Mouse (Mus musculus) embryonic facial prominence, embryonic 13.5 days (tissue): ENCODE measurements around the gene 2310022A10Rik. TPM values are rescaled to one million over a fixed set of nuclear protein-coding genes. Genes with fewer than 3 reads are reported as not detected.

Experiments used
- ATAC-seq: fragments of 200-750 bp; cut with Nextera tagmentation; 2 replicates; pipeline ENCODE4 v1.8.0; 2017; ENCODE audit warnings: low read depth; ENCODE audit not compliant: insufficient number of reproducible peaks, insufficient read depth, low FRiP score, low TSS enrichment
- H3K27ac ChIP-seq: fragments of 300-500 bp; sonication (generic); 2 replicates; pipeline ENCODE4 v1.5.1; 2015; ENCODE audit warnings: moderate library complexity, mild to moderate bottlenecking, inconsistent platforms
- H3K27me3 ChIP-seq: fragments of 300-500 bp; sonication (generic); 2 replicates; pipeline ENCODE4 v1.6.1; 2015; ENCODE audit warnings: mild to moderate bottlenecking, inconsistent platforms
- H3K36me3 ChIP-seq: fragments of 300-500 bp; sonication (generic); 2 replicates; pipeline ENCODE4 v1.6.1; 2015; ENCODE audit warnings: mild to moderate bottlenecking, inconsistent platforms
- H3K4me1 ChIP-seq: fragments of 300-500 bp; sonication (generic); 2 replicates; pipeline ENCODE4 v1.6.1; 2015; ENCODE audit warnings: inconsistent platforms
- H3K4me2 ChIP-seq: fragments of 300-500 bp; sonication (generic); 2 replicates; pipeline ENCODE4 v1.6.1; 2015; ENCODE audit warnings: moderate library complexity, mild to moderate bottlenecking, inconsistent platforms
- H3K4me3 ChIP-seq: fragments of 300-500 bp; sonication (generic); 2 replicates; pipeline ENCODE4 v1.5.1; 2015; ENCODE audit warnings: mild to moderate bottlenecking, inconsistent platforms
- H3K9ac ChIP-seq: fragments of 300-500 bp; sonication (generic); 2 replicates; pipeline ENCODE4 v1.6.1; 2015; ENCODE audit warnings: mild to moderate bottlenecking, inconsistent platforms
- H3K9me3 ChIP-seq: fragments of 300-500 bp; sonication (generic); 2 replicates; pipeline ENCODE4 v1.6.1; 2016; ENCODE audit warnings: inconsistent platforms
- WGBS: fragments of 180-500 bp; shearing (Covaris S2); methylation state at CpG from one replicate; pipeline ENCODE4 v1.1.7; 2015; ENCODE audit warnings: mixed read lengths; 5-methylcytosine and 5-hydroxymethylcytosine counted together
- polyA plus RNA-seq: library from polyadenylated mRNA; unstranded; fragments of >200 nt; fragmentation: Nextera tagmentation; extraction: Ambion mirVana; gene quantifications from 2 replicates; pipeline ENCODE4 v1.2.1, GENCODE M21; 2015

Gene 2310022A10Rik
- polyA plus RNA-seq, 1 experiment from 2014 or later: 31.3 TPM

DNA sequence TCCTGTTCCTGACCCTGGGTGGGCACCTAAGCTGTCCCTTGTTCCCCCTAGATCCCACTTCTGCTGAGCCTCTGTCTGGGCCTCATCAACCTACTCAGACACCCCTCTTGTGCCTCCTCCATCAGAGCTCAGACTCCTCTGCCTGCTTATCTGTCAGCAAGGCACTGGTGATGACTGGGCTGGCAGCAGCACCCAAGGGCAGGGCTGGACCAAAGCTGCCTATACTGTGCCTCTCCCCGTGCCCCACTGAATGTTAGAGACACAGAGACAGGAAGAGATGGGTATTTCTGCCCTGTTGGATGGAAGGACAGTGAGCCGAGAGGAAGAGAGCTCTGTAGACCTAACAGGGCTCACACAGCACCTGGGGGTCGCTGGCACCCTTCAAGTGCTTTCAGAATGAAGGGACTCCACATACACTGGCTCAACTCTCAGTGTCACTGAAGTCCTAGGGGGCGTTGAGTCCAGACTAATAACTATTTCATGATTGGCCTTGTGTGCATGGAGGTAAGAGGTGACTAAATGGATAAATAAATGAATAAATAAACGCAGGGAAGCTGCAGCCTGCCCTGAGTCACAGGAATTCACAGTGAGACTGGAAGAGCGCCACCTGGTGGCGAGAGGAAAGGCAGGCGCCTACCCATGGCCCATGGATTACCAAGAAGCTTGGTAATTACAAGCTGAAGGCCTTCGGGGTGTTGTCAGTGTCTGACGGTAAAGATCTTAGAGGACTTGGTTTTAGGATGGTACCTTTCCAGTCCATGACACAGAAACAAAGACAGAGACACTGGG is 26.8 kb upstream of the 2310022A10Rik start:
- Histone ChIP-seq H3K4me3 (no peak overlapping the region), H3K27me3 (no peaks in the 10 kb centered on the region), H3K4me2 (no peak overlapping the region), H3K9me3 (no peaks in the 10 kb centered on the region), H3K4me1 (0 out of 2 replicates have a peak, but pooled peaks cover 4% of the 10 kb centered on the region), H3K36me3 (peaks cover 30% of the 10 kb centered on the region), H3K9ac (no peak overlapping the region), H3K27ac (no peak overlapping the region)
- ATAC-seq: no peak
- WGBS: 24% methylated on average over 10 of the region's 10 CpGs

- H3K9ac ChIP-seq: no peak overlapping the region
- WGBS: 81% methylated on average over 21 of the region's 21 CpGs
- no peaks in the 10 kb centered on the region for H3K9me3 ChIP-seq
- H3K36me3 ChIP-seq: peaks cover 49% of the 10 kb centered on the region
- H3K27ac ChIP-seq: no peak overlapping the region
- H3K27me3 ChIP-seq: no peaks in the 10 kb centered on the region
- no peak overlapping the region for H3K4me2 ChIP-seq
- H3K4me3 ChIP-seq: no peak overlapping the region
- ATAC-seq: no peak
- 0 out of 2 replicates have a peak, but pooled peaks cover 4% of the 10 kb centered on the region for H3K4me1 ChIP-seq
Observed at GRCm38 (mm10) chr7:27529070-27529469, 24.0 kb upstream of the 2310022A10Rik start.

GRCm38 (mm10) chr7:27530937-27531336 is 22.1 kb upstream of the 2310022A10Rik start:
- Histone ChIP-seq H3K9me3 (no peaks in the 10 kb centered on the region), H3K4me3 (no peak overlapping the region), H3K36me3 (peaks cover 66% of the 10 kb centered on the region), H3K4me2 (no peak overlapping the region), H3K9ac (no peak overlapping the region), H3K4me1 (0 out of 2 replicates have a peak, but pooled peaks cover 4% of the 10 kb centered on the region), H3K27me3 (no peaks in the 10 kb centered on the region), H3K27ac (no peak overlapping the region)
- WGBS: 77% methylated on average over 3 of the region's 3 CpGs
- ATAC-seq: no peak

DNA sequence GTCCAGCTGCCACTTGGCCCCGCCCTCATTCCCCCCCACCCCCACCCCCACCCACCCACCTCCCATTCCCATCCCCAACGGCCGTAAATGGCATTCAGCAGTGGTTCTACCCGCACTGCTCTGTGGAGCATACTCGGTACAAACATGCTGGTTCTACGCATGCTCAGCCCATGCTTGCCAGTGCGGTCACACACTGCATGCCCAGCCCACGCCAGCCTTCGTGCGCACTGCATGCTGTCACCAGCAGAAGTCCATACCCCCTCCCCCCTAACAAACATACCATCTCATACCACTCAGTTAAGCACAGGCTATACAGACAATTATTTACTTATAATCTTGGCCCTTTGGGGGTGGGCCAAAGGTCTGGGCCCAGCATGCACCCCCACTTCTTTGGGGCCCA is 21.3 kb upstream of the 2310022A10Rik start:
- no peak for ATAC-seq
- no peak overlapping the region for H3K27ac ChIP-seq
- no peak overlapping the region for H3K9ac ChIP-seq
- no peaks in the 10 kb centered on the region for H3K4me1 ChIP-seq
- WGBS: 89% methylated on average over 10 of the region's 10 CpGs
- no peaks in the 10 kb centered on the region for H3K9me3 ChIP-seq
- no peaks in the 10 kb centered on the region for H3K27me3 ChIP-seq
- H3K4me2 ChIP-seq: no peak overlapping the region
- no peak overlapping the region for H3K4me3 ChIP-seq
- peaks cover 74% of the 10 kb centered on the region for H3K36me3 ChIP-seq

- 91% methylated on average over 9 of the region's 9 CpGs for WGBS
- ATAC-seq: no peak
Observed at GRCm38 (mm10) chr7:27532480-27533050, 20.5 kb upstream of the 2310022A10Rik start.

GRCm38 (mm10) chr7:27535386-27535785 is 17.6 kb upstream of the 2310022A10Rik start:
- WGBS: 80% methylated on average over 2 of the region's 2 CpGs
- H3K4me3 ChIP-seq: no peak overlapping the region

More at GRCm38 (mm10) chr7:27532480-27533050, 20.5 kb upstream of the 2310022A10Rik start:
- Histone ChIP-seq H3K27ac (no peak overlapping the region), H3K4me3 (no peak overlapping the region), H3K36me3 (peaks cover 81% of the 10 kb centered on the region), H3K4me1 (no peaks in the 10 kb centered on the region), H3K4me2 (no peak overlapping the region), H3K9me3 (no peaks in the 10 kb centered on the region), H3K27me3 (no peaks in the 10 kb centered on the region), H3K9ac (no peak overlapping the region)

DNA sequence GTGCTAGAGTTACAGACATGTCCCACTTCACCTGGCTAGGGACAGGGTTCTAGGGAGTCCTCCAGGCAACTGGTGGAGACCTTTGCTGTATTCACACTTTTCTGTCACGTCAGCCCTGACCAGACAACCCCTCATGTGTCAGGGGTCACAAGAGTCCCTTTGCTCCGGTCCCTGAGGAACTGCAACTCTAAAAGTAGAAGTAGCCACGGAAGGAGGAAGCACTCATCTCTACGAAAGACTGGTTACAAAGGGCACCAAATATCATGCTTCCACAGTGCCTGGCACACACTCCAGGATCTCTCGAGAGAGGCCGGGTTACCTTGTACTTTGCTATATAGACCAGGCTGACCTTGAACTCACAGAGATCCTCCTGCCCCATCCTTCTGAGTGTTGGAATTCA is 16.4 kb upstream of the 2310022A10Rik start:
- 88% methylated on average over 6 of the region's 6 CpGs for WGBS
- no peak for ATAC-seq

More at GRCm38 (mm10) chr7:27535386-27535785, 17.6 kb upstream of the 2310022A10Rik start:
- no peaks in the 10 kb centered on the region for H3K27me3 ChIP-seq
- H3K9ac ChIP-seq: no peak overlapping the region
- no peak overlapping the region for H3K27ac ChIP-seq
- H3K4me1 ChIP-seq: 0 out of 2 replicates have a peak, but pooled peaks cover under 1% of the 10 kb centered on the region
- H3K9me3 ChIP-seq: no peaks in the 10 kb centered on the region
- no peak for ATAC-seq
- peaks cover 89% of the 10 kb centered on the region for H3K36me3 ChIP-seq
- no peak overlapping the region for H3K4me2 ChIP-seq

GRCm38 (mm10) chr7:27537998-27538397 is 15.0 kb upstream of the 2310022A10Rik start:
- no peaks in the 10 kb centered on the region for H3K27me3 ChIP-seq
- H3K4me3 ChIP-seq: no peak overlapping the region
- H3K9ac ChIP-seq: no peak overlapping the region
- peaks cover 18% of the 10 kb centered on the region for H3K4me1 ChIP-seq
- H3K9me3 ChIP-seq: no peaks in the 10 kb centered on the region
- no peak overlapping the region for H3K4me2 ChIP-seq
- H3K36me3 ChIP-seq: peaks cover 74% of the 10 kb centered on the region
- H3K27ac ChIP-seq: no peak overlapping the region
- ATAC-seq: no peak
- 86% methylated on average over 8 of the region's 8 CpGs for WGBS

More for the DNA sequence above, 16.4 kb upstream of the 2310022A10Rik start:
- Histone ChIP-seq H3K9me3 (no peaks in the 10 kb centered on the region), H3K27me3 (no peaks in the 10 kb centered on the region), H3K27ac (no peak overlapping the region), H3K4me1 (peaks cover 10% of the 10 kb centered on the region), H3K36me3 (peaks cover 87% of the 10 kb centered on the region), H3K4me3 (no peak overlapping the region), H3K4me2 (no peak overlapping the region), H3K9ac (no peak overlapping the region)

DNA sequence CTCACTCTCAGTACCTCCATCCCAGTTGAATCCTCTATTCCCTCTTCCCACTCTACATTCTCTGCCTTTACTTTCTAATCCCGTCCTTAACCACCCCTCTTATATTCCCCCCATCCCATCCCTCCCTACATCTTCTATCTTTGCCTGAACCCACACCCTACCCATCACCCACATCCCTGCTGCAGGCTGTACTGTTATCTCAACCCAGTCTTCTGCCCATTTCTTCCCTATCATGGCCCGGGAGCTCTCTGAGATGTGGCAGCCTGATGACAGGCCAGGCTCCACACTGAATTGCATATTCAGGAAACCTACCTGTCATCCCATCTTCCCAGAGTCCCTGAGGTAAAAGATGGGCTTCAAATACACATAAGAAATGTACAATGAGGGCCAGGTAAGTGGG is 14.2 kb upstream of the 2310022A10Rik start:
- no peak overlapping the region for H3K4me3 ChIP-seq
- ATAC-seq: no peak
- peaks cover 66% of the 10 kb centered on the region for H3K36me3 ChIP-seq
- WGBS: 90% methylated on average over 2 of the region's 2 CpGs
- no peak overlapping the region; the same call in 1 of the 2 replicates for H3K9ac ChIP-seq
- no peaks in the 10 kb centered on the region for H3K9me3 ChIP-seq
- H3K27ac ChIP-seq: no peak overlapping the region
- peaks cover 18% of the 10 kb centered on the region for H3K4me1 ChIP-seq
- no peaks in the 10 kb centered on the region for H3K27me3 ChIP-seq
- no peak overlapping the region for H3K4me2 ChIP-seq

- Histone ChIP-seq H3K4me2 (no peak overlapping the region), H3K36me3 (peaks cover 52% of the 10 kb centered on the region), H3K9me3 (no peaks in the 10 kb centered on the region), H3K9ac (no peak overlapping the region), H3K4me1 (peaks cover 18% of the 10 kb centered on the region), H3K27me3 (no peaks in the 10 kb centered on the region), H3K4me3 (no peak overlapping the region), H3K27ac (no peak overlapping the region)
- 70% methylated on average over 2 of the region's 2 CpGs for WGBS
- no peak for ATAC-seq
Observed at GRCm38 (mm10) chr7:27540521-27540920, 12.5 kb upstream of the 2310022A10Rik start.

DNA sequence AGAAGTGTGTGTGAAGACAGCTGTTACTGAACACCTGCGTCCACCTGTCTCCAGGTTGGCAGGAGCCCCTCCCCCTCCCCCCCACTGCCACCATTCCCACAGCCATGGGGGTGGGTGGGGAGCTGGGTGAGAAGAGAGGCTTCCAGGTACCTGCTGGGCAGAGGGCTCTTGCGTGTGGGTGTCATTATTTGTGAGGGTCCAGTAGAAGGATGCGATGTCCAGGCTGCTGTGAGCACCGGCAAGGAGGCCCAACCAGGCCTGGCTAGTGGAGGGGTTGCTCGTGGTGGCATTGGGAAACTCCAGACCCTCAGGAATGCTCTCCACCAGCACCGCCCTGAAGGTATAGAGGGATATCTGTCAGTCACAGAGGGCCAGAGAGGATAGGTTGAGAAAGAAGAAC is 12.1 kb upstream of the 2310022A10Rik start:
- Histone ChIP-seq H3K27me3 (no peaks in the 10 kb centered on the region), H3K4me1 (peaks cover 18% of the 10 kb centered on the region), H3K36me3 (peaks cover 48% of the 10 kb centered on the region), H3K9ac (no peak overlapping the region; the same call in 1 of the 2 replicates), H3K9me3 (no peaks in the 10 kb centered on the region), H3K4me2 (no peak overlapping the region), H3K27ac (no peak overlapping the region), H3K4me3 (no peak overlapping the region)
- 87% methylated on average over 6 of the region's 6 CpGs for WGBS
- no peak for ATAC-seq

DNA sequence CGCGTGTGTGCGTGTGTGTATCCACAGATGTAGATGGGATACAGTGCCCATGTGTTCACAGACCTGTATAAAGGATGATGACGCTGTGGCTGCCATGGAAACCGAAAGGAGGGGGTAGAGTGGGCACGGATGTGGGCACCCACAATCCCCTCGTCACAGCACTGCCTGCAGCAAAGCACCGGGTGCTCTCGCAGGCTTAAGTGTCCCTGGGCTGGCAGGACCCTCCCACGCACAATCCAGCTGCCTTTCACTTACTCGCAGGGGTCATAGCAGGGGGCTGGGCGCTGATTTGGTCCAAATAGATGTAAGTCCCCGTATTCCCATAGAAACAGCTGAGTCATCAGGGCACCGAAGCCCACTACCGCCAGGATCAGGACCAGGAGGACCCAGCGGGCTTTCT is 11.6 kb upstream of the 2310022A10Rik start:
- peak overlapping the region; percentile 80 for H3K9ac ChIP-seq
- no peak overlapping the region for H3K27ac ChIP-seq
- ATAC-seq: no peak
- H3K4me3 ChIP-seq: no peak overlapping the region
- H3K9me3 ChIP-seq: no peaks in the 10 kb centered on the region
- peaks cover 18% of the 10 kb centered on the region for H3K4me1 ChIP-seq
- peak overlapping the region; percentile 88 for H3K4me2 ChIP-seq
- H3K36me3 ChIP-seq: peaks cover 43% of the 10 kb centered on the region
- 83% methylated on average over 16 of the region's 16 CpGs for WGBS
- no peaks in the 10 kb centered on the region for H3K27me3 ChIP-seq
